Mouse (Mus musculus): ENCODE data around the gene Flrt3. TPM values are rescaled to one million over a fixed set of nuclear protein-coding genes. Genes with fewer than 3 reads are reported as not detected.

Flrt3 gene
- polyA plus RNA-seq (2015; fragmentation: Nextera tagmentation; extraction: Ambion mirVana), result 13.6 and 13.9 TPM in 2 replicates

GRCm38 (mm10) chr2:140670963-140671702 lies at the start of gene Flrt3:
Gene Flrt3 (minus strand): TSS chr2:140671469.
- Histone ChIP-seq H3K4me1 (replicated peaks) (peaks cover 6% of the 10 kb centered on the region; the same call in 1 of the 2 replicates), H3K9ac (peak within 1 kb of the TSS; percentile 46), H3K9me3 (replicated peaks) (no peaks in the 10 kb centered on the region), H3K36me3 (no peaks in the 10 kb centered on the region), H3K27me3 (no peaks in the 10 kb centered on the region; the same call in 1 of the 2 replicates), H3K27ac (peak within 1 kb of the TSS; percentile 56), H3K4me3 (peak within 1 kb of the TSS; percentile 52), H3K4me2 (peak within 1 kb of the TSS; percentile 61)
- ATAC-seq (replicated peaks; ENCODE audit: insufficient number of reproducible peaks, insufficient read depth, low FRiP score, low read depth), result peak; percentile 98
- WGBS, result under 1% methylated on average over 26 of the region's 26 CpGs

- Histone ChIP-seq H3K4me3 (no peak overlapping the region), H3K9me3 (replicated peaks) (no peaks in the 10 kb centered on the region), H3K27ac (no peak overlapping the region), H3K36me3 (no peaks in the 10 kb centered on the region), H3K27me3 (no peaks in the 10 kb centered on the region), H3K9ac (no peak overlapping the region), H3K4me1 (replicated peaks) (no peaks in the 10 kb centered on the region), H3K4me2 (no peak overlapping the region)
- ATAC-seq (replicated peaks; ENCODE audit: insufficient number of reproducible peaks, insufficient read depth, low FRiP score, low read depth), result no peak
- 41% methylated on average over 9 of the region's 9 CpGs for WGBS
Measured at GRCm38 (mm10) chr2:140717407-140717806, 46.1 kb upstream of the Flrt3 start.

GRCm38 (mm10) chr2:140715822-140716221 lies 44.6 kb upstream of the Flrt3 start:
- H3K27me3 ChIP-seq, result no peaks in the 10 kb centered on the region
- ATAC-seq (replicated peaks; ENCODE audit: insufficient number of reproducible peaks, insufficient read depth, low FRiP score, low read depth), result no peak
- no peaks in the 10 kb centered on the region for H3K4me1 ChIP-seq (replicated peaks)
- H3K27ac ChIP-seq, result no peak overlapping the region
- no peaks in the 10 kb centered on the region for H3K36me3 ChIP-seq
- no peak overlapping the region for H3K4me2 ChIP-seq
- no peak overlapping the region for H3K4me3 ChIP-seq
- no peak overlapping the region for H3K9ac ChIP-seq
- 77% methylated on average over 4 of the region's 4 CpGs for WGBS
- H3K9me3 ChIP-seq (replicated peaks), result no peaks in the 10 kb centered on the region

GRCm38 (mm10) chr2:140707550-140707949 lies 36.3 kb upstream of the Flrt3 start:
- 55% methylated on average over 5 of the region's 5 CpGs for WGBS
- Histone ChIP-seq H3K4me3 (no peak overlapping the region), H3K9me3 (replicated peaks) (no peaks in the 10 kb centered on the region), H3K4me2 (no peak overlapping the region), H3K4me1 (replicated peaks) (0 out of 2 replicates have a peak, but pooled peaks cover 4% of the 10 kb centered on the region), H3K9ac (no peak overlapping the region), H3K36me3 (no peaks in the 10 kb centered on the region), H3K27me3 (no peaks in the 10 kb centered on the region), H3K27ac (no peak overlapping the region)
- ATAC-seq (replicated peaks; ENCODE audit: insufficient number of reproducible peaks, insufficient read depth, low FRiP score, low read depth), result no peak

- Histone ChIP-seq H3K27me3 (no peaks in the 10 kb centered on the region), H3K36me3 (no peaks in the 10 kb centered on the region), H3K4me3 (no peak overlapping the region), H3K4me1 (replicated peaks) (peaks cover 4% of the 10 kb centered on the region; the same call in 1 of the 2 replicates), H3K9ac (no peak overlapping the region), H3K27ac (no peak overlapping the region), H3K9me3 (replicated peaks) (no peaks in the 10 kb centered on the region), H3K4me2 (no peak overlapping the region)
- ATAC-seq (replicated peaks; ENCODE audit: insufficient number of reproducible peaks, insufficient read depth, low FRiP score, low read depth), result no peak
- WGBS, result 46% methylated on average over 2 of the region's 2 CpGs
Measured at GRCm38 (mm10) chr2:140705278-140705677, 34.0 kb upstream of the Flrt3 start.

GRCm38 (mm10) chr2:140704146-140704545 lies 32.9 kb upstream of the Flrt3 start:
- no peak overlapping the region for H3K9ac ChIP-seq
- 39% methylated on average over 3 of the region's 3 CpGs for WGBS

GRCm38 (mm10) chr2:140703377-140703776 lies 32.1 kb upstream of the Flrt3 start:
- ATAC-seq (replicated peaks; ENCODE audit: insufficient number of reproducible peaks, insufficient read depth, low FRiP score, low read depth), result no peak
- Histone ChIP-seq H3K9me3 (replicated peaks) (no peaks in the 10 kb centered on the region), H3K4me2 (no peak overlapping the region), H3K4me1 (replicated peaks) (peaks cover 4% of the 10 kb centered on the region; the same call in 1 of the 2 replicates), H3K27ac (no peak overlapping the region), H3K27me3 (no peaks in the 10 kb centered on the region), H3K36me3 (no peaks in the 10 kb centered on the region), H3K9ac (no peak overlapping the region), H3K4me3 (no peak overlapping the region)
- WGBS, result 64% methylated on average over 4 of the region's 4 CpGs

More at GRCm38 (mm10) chr2:140704146-140704545, 32.9 kb upstream of the Flrt3 start:
- H3K27me3 ChIP-seq, result no peaks in the 10 kb centered on the region
- H3K36me3 ChIP-seq, result no peaks in the 10 kb centered on the region
- H3K4me3 ChIP-seq, result no peak overlapping the region
- no peak overlapping the region for H3K4me2 ChIP-seq
- no peaks in the 10 kb centered on the region for H3K9me3 ChIP-seq (replicated peaks)
- H3K27ac ChIP-seq, result no peak overlapping the region
- peaks cover 4% of the 10 kb centered on the region; the same call in 1 of the 2 replicates for H3K4me1 ChIP-seq (replicated peaks)
- no peak for ATAC-seq (replicated peaks; ENCODE audit: insufficient number of reproducible peaks, insufficient read depth, low FRiP score, low read depth)

- Histone ChIP-seq H3K4me2 (no peak overlapping the region), H3K27ac (no peak overlapping the region), H3K4me3 (no peak overlapping the region), H3K4me1 (replicated peaks) (peaks cover 4% of the 10 kb centered on the region; the same call in 1 of the 2 replicates), H3K27me3 (no peaks in the 10 kb centered on the region), H3K9me3 (replicated peaks) (no peaks in the 10 kb centered on the region), H3K9ac (no peak overlapping the region), H3K36me3 (no peaks in the 10 kb centered on the region)
- WGBS, result 68% methylated on average over 3 of the region's 3 CpGs
- ATAC-seq (replicated peaks; ENCODE audit: insufficient number of reproducible peaks, insufficient read depth, low FRiP score, low read depth), result no peak
Measured at GRCm38 (mm10) chr2:140698585-140698984, 27.3 kb upstream of the Flrt3 start.

- H3K9me3 ChIP-seq (replicated peaks), result no peaks in the 10 kb centered on the region
- H3K27ac ChIP-seq, result no peak overlapping the region
- no peak for ATAC-seq (replicated peaks; ENCODE audit: insufficient number of reproducible peaks, insufficient read depth, low FRiP score, low read depth)
- H3K4me3 ChIP-seq, result no peak overlapping the region
- H3K4me1 ChIP-seq (replicated peaks), result no peaks in the 10 kb centered on the region
- H3K27me3 ChIP-seq, result no peaks in the 10 kb centered on the region
- H3K36me3 ChIP-seq, result no peaks in the 10 kb centered on the region
- no peak overlapping the region for H3K4me2 ChIP-seq
- 89% methylated on average over 5 of the region's 5 CpGs for WGBS
- H3K9ac ChIP-seq, result no peak overlapping the region
Measured at GRCm38 (mm10) chr2:140693845-140694244, 22.6 kb upstream of the Flrt3 start.

GRCm38 (mm10) chr2:140692461-140692860 lies 21.2 kb upstream of the Flrt3 start:
- no peak overlapping the region for H3K4me2 ChIP-seq
- no peak overlapping the region for H3K9ac ChIP-seq
- no peaks in the 10 kb centered on the region for H3K9me3 ChIP-seq (replicated peaks)
- 69% methylated on average over 4 of the region's 4 CpGs for WGBS
- no peaks in the 10 kb centered on the region for H3K4me1 ChIP-seq (replicated peaks)
- no peak overlapping the region for H3K27ac ChIP-seq
- ATAC-seq (replicated peaks; ENCODE audit: insufficient number of reproducible peaks, insufficient read depth, low FRiP score, low read depth), result no peak
- H3K4me3 ChIP-seq, result no peak overlapping the region
- no peaks in the 10 kb centered on the region for H3K36me3 ChIP-seq
- no peaks in the 10 kb centered on the region for H3K27me3 ChIP-seq

- H3K4me3 ChIP-seq, result no peak overlapping the region
- no peak for ATAC-seq (replicated peaks; ENCODE audit: insufficient number of reproducible peaks, insufficient read depth, low FRiP score, low read depth)
- no peak overlapping the region for H3K4me2 ChIP-seq
- no peaks in the 10 kb centered on the region for H3K4me1 ChIP-seq (replicated peaks)
- H3K27ac ChIP-seq, result no peak overlapping the region
- no peaks in the 10 kb centered on the region for H3K36me3 ChIP-seq
- H3K9ac ChIP-seq, result no peak overlapping the region
- no peaks in the 10 kb centered on the region for H3K27me3 ChIP-seq
- H3K9me3 ChIP-seq (replicated peaks), result no peaks in the 10 kb centered on the region
- WGBS, result 67% methylated on average over 1 of the region's 1 CpGs
Measured at GRCm38 (mm10) chr2:140691403-140691802, 20.1 kb upstream of the Flrt3 start.

GRCm38 (mm10) chr2:140690906-140691305 lies 19.6 kb upstream of the Flrt3 start:
- H3K4me3 ChIP-seq, result no peak overlapping the region
- no peak overlapping the region for H3K27ac ChIP-seq
- no peak for ATAC-seq (replicated peaks; ENCODE audit: insufficient number of reproducible peaks, insufficient read depth, low FRiP score, low read depth)
- H3K36me3 ChIP-seq, result no peaks in the 10 kb centered on the region
- no peaks in the 10 kb centered on the region for H3K4me1 ChIP-seq (replicated peaks)
- H3K9me3 ChIP-seq (replicated peaks), result no peaks in the 10 kb centered on the region
- no peak overlapping the region for H3K9ac ChIP-seq
- H3K27me3 ChIP-seq, result no peaks in the 10 kb centered on the region
- no peak overlapping the region for H3K4me2 ChIP-seq
- 80% methylated on average over 2 of the region's 2 CpGs for WGBS
